Comparison of ENCODE assay signal across 8 mouse cellular contexts in genomic region chr15:61096021-61096781, GRCm38 (mm10).
DNase-seq lines count a peak whose midpoint lies in the region; ATAC-seq and TF ChIP-seq lines count a peak whose summit lies in the region.

No protein-coding gene starts in this region.

- H3K36me3 ChIP-seq in kidney, adult 2 months (ENCODE audit: control insufficient read depth, insufficient read depth, low read length) = no peaks in the 10 kb centered on the region
- no peaks in the 10 kb centered on the region for H3K36me3 ChIP-seq in embryonic facial prominence, embryonic 14.5 days (ENCODE audit: control insufficient read depth, insufficient read depth, low read length)

- no peak overlapping the region for H3K4me3 ChIP-seq in kidney, adult 2 months (ENCODE audit: insufficient read depth, low read depth, low read length)
- H3K4me3 ChIP-seq in embryonic facial prominence, embryonic 14.5 days (ENCODE audit: low read depth, low read length) = no peak overlapping the region

- TF ChIP-seq POLR2A in kidney, adult 2 months (IDR thresholded peaks at IDR 0.05; ENCODE audit: low read depth, low read length) = no peak

- WGBS in kidney, adult 2 months = 82% methylated on average over 3 of the region's 3 CpGs
- 69% methylated on average over 3 of the region's 3 CpGs for WGBS in embryonic facial prominence, embryonic 14.5 days

- peak; percentile 55 for DNase-seq in kidney, adult 2 months
- no peak for DNase-seq in kidney, postnatal 25 days
- DNase-seq in Muller cell, postnatal 12 days (ENCODE audit: inconsistent ontology term) = peak; percentile 34
- DNase-seq in embryonic facial prominence, embryonic 14.5 days (ENCODE audit: low spot score) = peak; percentile 87
- DNase-seq in mesoderm, embryonic 11.5 days (ENCODE audit: low read depth, low spot score) = peak; percentile 45
- no peak for DNase-seq in spleen, postnatal 36 days (ENCODE audit: low spot score in 2 of 2)
- DNase-seq in gastrocnemius, adult 8-10 months (ENCODE audit: low spot score in 2 of 2) = no peak
- no peak for DNase-seq in yolk sac, embryonic 10.5 days (ENCODE audit: low spot score)

- no peak for ATAC-seq in embryonic facial prominence, embryonic 14.5 days (ENCODE audit: low read depth)

- H3K4me2 ChIP-seq in embryonic facial prominence, embryonic 14.5 days (ENCODE audit: low read depth, low read length) = no peak overlapping the region

- no peak overlapping the region for H3K27ac ChIP-seq in kidney, adult 2 months (ENCODE audit: insufficient read depth, low read depth, low read length)
- H3K27ac ChIP-seq in embryonic facial prominence, embryonic 14.5 days (replicated peaks; ENCODE audit: low read depth, low read length) = no peak overlapping the region

- no peaks in the 10 kb centered on the region for H3K4me1 ChIP-seq in kidney, adult 2 months (ENCODE audit: control insufficient read depth, insufficient read depth, low read length)
- no peaks in the 10 kb centered on the region for H3K4me1 ChIP-seq in embryonic facial prominence, embryonic 14.5 days (ENCODE audit: control insufficient read depth, insufficient read depth, low read length)

- no peaks in the 10 kb centered on the region for H3K27me3 ChIP-seq in kidney, adult 2 months (replicated peaks; ENCODE audit: control insufficient read depth, insufficient read depth, low read length)
- no peaks in the 10 kb centered on the region for H3K27me3 ChIP-seq in embryonic facial prominence, embryonic 14.5 days (replicated peaks; ENCODE audit: control insufficient read depth, insufficient read depth, low read length)

- no peaks in the 10 kb centered on the region for H3K9me3 ChIP-seq in embryonic facial prominence, embryonic 14.5 days (ENCODE audit: control insufficient read depth, low read length)

- peak; percentile 49 for TF ChIP-seq CTCF in kidney, adult 2 months (conservative IDR thresholded peaks at IDR 0.05; ENCODE audit: insufficient read depth, insufficient read length, low read depth, low read length)

- H3K9ac ChIP-seq in embryonic facial prominence, embryonic 14.5 days (ENCODE audit: low read depth, low read length) = no peak overlapping the region

Comparison
In these comparisons a context has a peak if more than half of its experiments do, and no peak if none do; other contexts are left out.
1. DNase-seq: peak in kidney, adult 2 months (single experiment), Muller cell, postnatal 12 days (single experiment), embryonic facial prominence, embryonic 14.5 days (single experiment) and mesoderm, embryonic 11.5 days (single experiment); none in kidney, postnatal 25 days (0 of 2), spleen, postnatal 36 days (0 of 2), gastrocnemius, adult 8-10 months (0 of 2) and yolk sac, embryonic 10.5 days (single experiment).